Mouse (Mus musculus) MEL (cell line): ENCODE measurements at regions not wholly inside any gene's neighbourhood (a gene's known extent, or its start where the extent isn't known, plus 50 kb on each side); places are given as distances from the start of the nearest gene placed in this dataset.

Experiments
- CHD2 ChIP-seq: IDR thresholded peaks from 2 replicates; pipeline ENCODE4 v1.6.1; 2011; ENCODE audit warnings: low read length, improper control_type of control experiment
- CTCF ChIP-seq, 3 experiments: IDR thresholded peaks in 2 of 3; conservative IDR thresholded peaks in 1 of 3; 2 replicates each; pipeline ENCODE4 v1.5.1; 2011 to 2012; ENCODE audit warnings: low read length in 3 of 3, low read depth in 2 of 3, mild to moderate bottlenecking in 2 of 3, improper control_type of control experiment in 1 of 3, inconsistent platforms in 1 of 3, mixed read lengths in 1 of 3, moderate library complexity in 1 of 3; ENCODE audit not compliant: control insufficient read depth in 1 of 3, insufficient read depth in 1 of 3, poor library complexity in 1 of 3, severe bottlenecking in 1 of 3
- ELF1 ChIP-seq: IDR thresholded peaks from 2 replicates; pipeline ENCODE4 v1.6.1; 2014; ENCODE audit warnings: low read depth, mild to moderate bottlenecking, inconsistent platforms, low read length, improper control_type of control experiment, moderate library complexity
- GABPA ChIP-seq: IDR thresholded peaks from 2 replicates; pipeline ENCODE4 v1.6.1; 2012; ENCODE audit warnings: low read depth, mild to moderate bottlenecking, inconsistent platforms, low read length, improper control_type of control experiment, moderate library complexity
- MAFK ChIP-seq: IDR thresholded peaks from 2 replicates; pipeline ENCODE4 v1.6.1; 2011; ENCODE audit warnings: low read depth, mild to moderate bottlenecking, low read length, improper control_type of control experiment, borderline replicate concordance
- MAX ChIP-seq: IDR thresholded peaks from 2 replicates; pipeline ENCODE4 v1.6.1; 2011; ENCODE audit warnings: low read length, improper control_type of control experiment
- MYC ChIP-seq: IDR thresholded peaks from 2 replicates; pipeline ENCODE4 v1.6.1; 2011; ENCODE audit warnings: low read depth, mild to moderate bottlenecking, low read length, improper control_type of control experiment, moderate library complexity
- NELFE ChIP-seq: IDR thresholded peaks from 2 replicates; pipeline ENCODE4 v1.6.1; 2011; ENCODE audit warnings: low read depth, low read length, improper control_type of control experiment
- POLR2A ChIP-seq, 2 experiments: IDR thresholded peaks; 2 replicates each; pipeline ENCODE4 v1.6.1; 2011 to 2012; ENCODE audit warnings: low read length in 2 of 2, mild to moderate bottlenecking in 2 of 2, control low read depth in 1 of 2, improper control_type of control experiment in 1 of 2, low read depth in 1 of 2, moderate library complexity in 1 of 2; ENCODE audit not compliant: control insufficient read depth in 1 of 2, insufficient read depth in 1 of 2, poor library complexity in 1 of 2
- RCOR1 ChIP-seq: IDR thresholded peaks from 2 replicates; pipeline ENCODE4 v1.6.1; 2012; ENCODE audit warnings: low read depth, mild to moderate bottlenecking, inconsistent platforms, low read length, improper control_type of control experiment
- TCF12 ChIP-seq: IDR thresholded peaks from 2 replicates; pipeline ENCODE4 v1.6.1; 2014; ENCODE audit warnings: low read depth, mild to moderate bottlenecking, inconsistent platforms, low read length, improper control_type of control experiment, moderate library complexity
- ZMIZ1 ChIP-seq: IDR thresholded peaks from 2 replicates; pipeline ENCODE4 v1.6.1; 2012; ENCODE audit warnings: low read depth, mild to moderate bottlenecking, inconsistent platforms, low read length, improper control_type of control experiment, moderate library complexity

- TF ChIP-seq MAX: no peak
- TF ChIP-seq GABPA: no peak
- no peak for TF ChIP-seq ELF1
- no peak for TF ChIP-seq POLR2A (IDR thresholded peaks at IDR 0.05; ENCODE audit: control insufficient read depth in 1 of 2, insufficient read depth in 1 of 2, low read depth in 1 of 2, low read length in 2 of 2, poor library complexity in 1 of 2)
- no peak for TF ChIP-seq MYC
- no peak for TF ChIP-seq TCF12
- no peak for TF ChIP-seq CTCF (IDR thresholded peaks at IDR 0.05 in 2 of 3, conservative IDR thresholded peaks at IDR 0.05 in 1 of 3; ENCODE audit: control insufficient read depth in 1 of 3, insufficient read depth in 1 of 3, low read depth in 2 of 3, low read length in 3 of 3, poor library complexity in 1 of 3, severe bottlenecking in 1 of 3)
- TF ChIP-seq ZMIZ1: no peak
- TF ChIP-seq CHD2: no peak
- no peak for TF ChIP-seq RCOR1
- no peak for TF ChIP-seq NELFE
- TF ChIP-seq MAFK: no peak
Observed at GRCm38 (mm10) chr4:91094382-91094781, 306.2 kb downstream of the Elavl2 start.
